Mouse (Mus musculus) bone marrow, adult 2 months (tissue): ENCODE data around the gene Rpap3. TPM values are rescaled to one million over a fixed set of nuclear protein-coding genes. Genes with fewer than 3 reads are reported as not detected.
A peak's percentile ranks its signal among the peaks of the same experiment; 100 is the strongest.

Experiments used
- H3K27ac ChIP-seq: fragments of 200-500 bp; 2 replicates; pipeline ENCODE4 v1.5.1; 2012; ENCODE audit warnings: low read depth, mild to moderate bottlenecking, control low read depth, inconsistent platforms, low read length; ENCODE audit not compliant: control insufficient read depth, poor library complexity, insufficient read depth
- H3K4me1 ChIP-seq: fragments of 200-500 bp; 2 replicates; pipeline ENCODE4 v1.6.1; 2011; ENCODE audit warnings: low read length; ENCODE audit not compliant: control insufficient read depth, insufficient read depth
- H3K4me3 ChIP-seq: fragments of 200-500 bp; replicated peaks from 2 replicates; pipeline ENCODE3; 2011; ENCODE audit warnings: mild to moderate bottlenecking, low read depth, low read length, control low read depth; ENCODE audit not compliant: control insufficient read depth
- CTCF ChIP-seq: fragments of 200-500 bp; IDR thresholded peaks from 2 replicates; pipeline ENCODE4 v1.5.1; 2011; ENCODE audit warnings: low read length, control low read depth; ENCODE audit not compliant: control insufficient read depth, insufficient read depth
- POLR2A ChIP-seq: fragments of 200-500 bp; IDR thresholded peaks from 2 replicates; pipeline ENCODE4 v1.6.1; 2011; ENCODE audit warnings: low read depth, mild to moderate bottlenecking, control low read depth, low read length, borderline replicate concordance; ENCODE audit not compliant: control insufficient read depth
- WGBS: fragments of 180-500 bp; shearing (Covaris S2); methylation state at CpG from one replicate; pipeline ENCODE4 v1.1.7; 2018; 5-methylcytosine and 5-hydroxymethylcytosine counted together
- polyA plus RNA-seq: library from polyadenylated mRNA; stranded (reverse); fragments of >200 nt; gene quantifications from 2 replicates; pipeline ENCODE4 v1.2.4, GENCODE M21; 2011; ENCODE audit warnings: low replicate concordance; ENCODE audit not compliant: missing spikeins, insufficient read depth, insufficient read length

Rpap3 gene
- polyA plus RNA-seq, 1 experiment: 13.5 TPM

DNA sequence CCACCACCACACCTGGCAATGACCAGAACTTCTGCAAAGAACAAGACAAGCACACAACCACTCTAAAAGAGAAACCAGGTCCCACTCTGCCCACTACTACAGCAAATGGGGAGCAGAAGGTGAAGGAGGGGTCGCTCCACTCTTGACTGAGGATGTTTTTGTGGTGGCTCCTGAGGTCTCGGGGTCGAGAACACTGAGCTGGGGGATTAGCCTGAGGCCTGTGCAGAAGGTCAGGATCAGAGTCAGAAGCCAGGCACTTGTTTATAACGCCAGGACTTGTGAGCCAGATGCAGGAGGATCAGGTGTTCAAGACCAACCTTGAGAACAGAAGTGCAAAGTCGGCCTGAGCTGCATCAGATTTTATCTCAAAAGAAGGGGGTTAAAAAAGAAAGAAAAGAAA lies 21.9 kb upstream of the Rpap3 start:
- no peak overlapping the region for H3K27ac ChIP-seq
- 20% methylated on average over 5 of the region's 5 CpGs for WGBS

DNA sequence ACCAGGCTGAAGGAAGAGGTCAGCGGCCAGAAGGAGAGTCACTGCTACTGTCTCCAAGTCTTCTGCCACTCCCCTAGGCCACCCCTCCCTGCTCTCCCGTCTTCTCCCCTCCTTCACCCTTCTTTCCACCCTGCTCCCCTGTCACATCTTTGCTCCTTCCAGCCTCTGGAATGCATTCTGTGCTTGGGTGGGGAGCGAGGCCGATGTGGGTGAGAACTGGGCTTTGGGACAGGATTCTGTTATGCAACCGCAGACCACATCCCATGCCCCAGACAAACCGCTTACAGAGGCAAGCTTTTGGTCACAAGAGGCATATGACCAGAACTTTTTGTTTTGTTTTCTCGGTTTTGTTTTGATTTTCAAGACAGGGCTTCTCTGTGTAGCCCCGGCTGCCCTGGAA lies 21.4 kb upstream of the Rpap3 start:
- H3K27ac ChIP-seq: peak overlapping the region; percentile 3; the same call in 1 of the 2 replicates
- no peak overlapping the region for H3K4me3 ChIP-seq
- peaks cover 7% of the 10 kb centered on the region for H3K4me1 ChIP-seq

More for the DNA sequence above, 21.9 kb upstream of the Rpap3 start:
- H3K4me1 ChIP-seq: peaks cover 7% of the 10 kb centered on the region
- TF ChIP-seq POLR2A (no peak), CTCF (no peak)
- H3K4me3 ChIP-seq: no peak overlapping the region

DNA sequence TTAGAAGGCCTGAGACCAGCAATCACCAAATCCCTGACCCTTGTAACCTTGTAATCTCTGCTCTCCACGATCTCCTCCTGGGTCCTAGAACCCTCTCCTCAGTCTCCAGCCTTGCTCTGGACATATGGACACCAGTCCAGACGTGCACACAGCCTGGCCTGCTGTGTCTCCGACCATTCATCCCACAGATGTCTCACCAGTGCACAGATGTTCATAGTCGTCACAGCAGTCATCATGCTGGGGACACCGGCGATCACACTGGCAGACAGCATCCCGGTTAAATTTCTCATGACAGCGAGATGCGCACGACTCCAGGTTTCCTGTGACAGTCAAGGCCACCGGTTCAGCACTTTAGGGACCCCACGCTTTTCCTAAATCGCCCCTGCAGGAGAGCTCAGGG lies 20.7 kb upstream of the Rpap3 start:
- no peak overlapping the region; the same call in 1 of the 2 replicates for H3K27ac ChIP-seq
- H3K4me1 ChIP-seq: peaks cover 10% of the 10 kb centered on the region
- TF ChIP-seq CTCF (no peak), POLR2A (no peak)
- 76% methylated on average over 13 of the region's 13 CpGs for WGBS
- H3K4me3 ChIP-seq: no peak overlapping the region

More for the DNA sequence above, 21.4 kb upstream of the Rpap3 start:
- TF ChIP-seq POLR2A: no peak
- no peak for TF ChIP-seq CTCF
- WGBS: 6% methylated on average over 8 of the region's 8 CpGs

DNA sequence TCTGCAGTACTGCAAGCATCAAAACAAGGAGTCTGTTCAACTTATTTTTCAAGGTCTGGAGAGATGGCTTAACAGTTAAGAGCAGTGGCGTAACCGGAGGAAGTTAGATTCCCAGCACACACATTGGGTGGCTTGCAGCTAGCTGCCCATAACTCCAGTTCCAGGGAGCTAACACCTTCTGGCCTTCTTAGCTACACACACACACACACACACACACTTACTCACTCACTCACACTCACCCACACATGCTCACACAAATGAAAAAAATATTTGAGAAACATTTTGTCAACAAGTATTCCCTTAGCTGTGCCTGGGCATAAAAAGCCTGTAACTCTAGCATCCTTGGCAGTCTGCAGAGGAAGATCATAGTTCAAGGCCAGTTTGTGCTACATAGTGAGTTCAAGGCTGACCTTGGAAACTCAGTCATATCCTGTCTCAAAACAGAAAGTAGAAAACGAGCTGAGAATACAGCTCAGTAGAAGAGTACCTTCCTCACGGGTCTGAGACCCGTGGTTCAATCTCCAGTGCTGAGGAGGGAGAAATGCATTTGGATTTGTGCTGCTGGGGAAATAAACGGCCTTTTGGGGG lies 19.7 kb upstream of the Rpap3 start:
- TF ChIP-seq POLR2A (no peak), CTCF (no peak)
- Histone ChIP-seq H3K4me1 (peaks cover 10% of the 10 kb centered on the region), H3K4me3 (no peak overlapping the region), H3K27ac (no peak overlapping the region)
- WGBS: 21% methylated on average over 6 of the region's 6 CpGs

DNA sequence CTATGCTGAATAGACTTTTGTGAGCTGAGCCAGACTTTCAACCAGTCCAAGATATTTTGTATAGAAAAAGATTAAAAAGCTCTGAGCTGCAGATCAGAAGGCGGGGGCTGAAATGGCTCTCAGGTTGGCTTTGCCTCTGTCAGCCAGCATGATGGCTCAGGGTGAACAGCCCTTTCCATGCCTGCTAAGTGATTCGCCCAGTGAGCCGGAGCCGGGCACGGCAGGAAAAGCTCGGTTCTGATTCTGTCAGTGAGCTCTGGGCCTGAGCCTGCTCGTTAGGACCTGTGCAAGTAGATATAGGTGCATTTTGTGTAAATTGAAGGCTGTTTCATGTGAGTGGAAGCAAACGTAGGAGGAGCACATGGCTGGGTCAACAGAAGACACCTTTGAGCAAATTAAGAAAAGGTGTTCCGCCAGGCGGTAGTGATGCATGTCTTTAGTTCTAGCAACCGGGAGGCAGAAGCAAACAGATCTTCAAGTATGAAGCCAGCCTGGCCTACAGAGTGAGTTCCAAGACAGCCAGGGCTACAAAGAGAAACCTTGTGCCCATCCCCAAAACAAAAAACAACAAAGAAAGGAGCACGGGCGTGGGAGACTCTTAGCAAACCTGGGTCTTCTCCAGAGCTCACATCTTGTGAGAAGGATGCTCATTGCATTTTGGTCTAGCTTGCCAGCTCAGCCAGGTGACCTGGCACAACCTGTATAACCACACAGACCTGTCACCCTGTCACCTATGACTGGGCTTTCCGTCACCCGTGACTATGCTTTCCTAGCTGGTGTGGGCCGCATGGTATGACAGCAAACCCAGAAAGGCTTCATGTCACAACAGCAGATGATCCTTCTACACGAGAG lies 18.9 kb upstream of the Rpap3 start:
- WGBS: 69% methylated on average over 17 of the region's 17 CpGs

DNA sequence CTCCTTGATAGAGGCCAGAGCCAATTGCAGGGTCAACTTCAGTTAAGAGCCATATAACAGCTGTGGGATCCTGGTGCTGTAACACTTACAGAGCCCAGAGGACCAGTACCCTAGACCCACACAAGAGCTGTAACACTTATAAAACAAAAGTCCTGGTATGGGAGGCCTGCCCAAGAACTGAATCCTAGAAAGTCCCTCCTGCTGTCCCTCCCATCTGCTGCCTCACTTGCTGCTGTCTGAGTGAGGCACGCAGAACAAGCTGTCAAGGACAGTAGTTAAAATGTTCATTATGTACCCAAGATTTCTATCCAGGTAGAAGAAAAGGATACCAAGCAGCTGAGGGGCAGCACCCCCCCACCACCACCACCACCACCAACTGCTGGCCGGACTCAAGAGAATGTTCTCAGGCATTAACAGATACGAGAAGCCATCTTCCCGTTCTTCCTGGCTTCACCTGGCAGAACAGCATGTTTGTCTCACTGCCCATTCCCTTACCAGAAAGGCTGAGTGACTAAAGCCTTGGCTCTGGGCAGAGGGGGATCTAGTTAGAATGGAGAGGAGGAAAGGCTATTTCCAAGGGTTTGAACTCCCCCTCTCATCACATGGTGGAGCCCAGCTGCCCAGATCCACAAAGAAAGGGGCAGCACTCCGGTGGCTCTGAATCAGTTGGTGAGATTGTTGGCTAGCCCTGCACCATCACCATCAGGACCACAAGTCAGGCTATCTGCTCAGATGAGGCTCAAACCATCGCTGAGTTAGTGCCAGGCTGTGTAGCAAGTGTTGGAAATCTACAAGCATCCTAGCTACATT lies 18.1 kb upstream of the Rpap3 start:
- Histone ChIP-seq H3K4me1 (peaks cover 10% of the 10 kb centered on the region), H3K4me3 (no peak overlapping the region), H3K27ac (no peak overlapping the region)
- 81% methylated on average over 6 of the region's 6 CpGs for WGBS
- TF ChIP-seq POLR2A (no peak), CTCF (no peak)

More for the DNA sequence above, 18.9 kb upstream of the Rpap3 start:
- Histone ChIP-seq H3K4me1 (peaks cover 10% of the 10 kb centered on the region), H3K4me3 (no peak overlapping the region), H3K27ac (no peak overlapping the region)
- no peak for TF ChIP-seq CTCF
- no peak for TF ChIP-seq POLR2A

DNA sequence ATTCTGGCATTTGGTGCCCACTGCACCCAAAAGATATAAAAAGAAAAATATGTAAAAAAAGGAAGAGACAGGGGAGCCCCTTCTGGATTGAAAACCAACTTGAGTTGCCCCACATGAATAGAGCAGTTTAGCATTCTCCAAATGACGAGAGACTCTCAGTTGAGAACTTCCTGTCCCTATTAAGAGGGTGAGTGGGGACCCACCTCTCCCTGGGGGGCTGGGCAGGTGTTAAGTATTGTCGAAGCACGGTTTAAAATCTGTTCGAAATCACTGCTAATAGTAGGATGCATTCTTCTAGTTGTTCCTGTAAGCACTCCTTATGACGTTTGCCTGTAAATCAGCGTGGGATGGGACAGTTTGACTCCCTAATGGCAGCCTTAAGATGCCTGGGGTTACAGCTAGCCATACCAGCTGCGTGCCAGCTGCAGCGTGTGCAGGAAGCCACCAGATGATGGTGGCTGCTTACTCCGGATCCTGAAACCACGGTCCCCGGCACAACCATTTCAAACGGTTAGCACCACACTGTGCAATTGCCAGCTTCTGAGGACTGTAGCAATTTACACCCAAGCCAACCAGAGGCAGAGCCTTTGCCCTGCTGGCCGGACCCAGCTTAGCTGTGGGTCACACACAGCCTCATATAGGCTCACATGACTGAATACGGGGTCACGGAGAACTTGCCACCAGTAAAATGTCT lies 15.5 kb upstream of the Rpap3 start:
- H3K4me1 ChIP-seq: peaks cover 6% of the 10 kb centered on the region; the same call in 1 of the 2 replicates
- WGBS: 5% methylated on average over 15 of the region's 15 CpGs
- no peak overlapping the region for H3K4me3 ChIP-seq
- peak overlapping the region; percentile 63 for H3K27ac ChIP-seq
- TF ChIP-seq CTCF (no peak), POLR2A (no peak)
